Mouse (Mus musculus) v-Abl transformed pro-B cells (cell line): ENCODE data around the gene Zc3h12d.

ENCODE experiments used
- in situ Hi-C, 2 experiments: fragments of 400-800 bp; cut with MboI; formaldehyde crosslinking; loops; one replicate each; pipeline ENCODE4 v1.15.1; 2025; ENCODE audit not compliant: unreplicated experiment in 2 of 2

Zc3h12d gene

GRCm38 (mm10) chr10:7837446-7837845 is 5.2 kb downstream of the Zc3h12d start:
- in situ Hi-C loops: loop anchor here (10.0 to 25.0 kb wide), 2 partner anchors 117 to 850 kb away; partner anchors contain the start of gene Tab2 (in 1 of the 2)

- in situ Hi-C loops: loop anchor here (10.0 to 25.0 kb wide), 2 partner anchors 117 to 851 kb away; partner anchors contain the start of gene Tab2 (in 1 of the 2)
These were observed 5.8 kb downstream of the Zc3h12d start for GRCm38 (mm10) chr10:7838036-7838435.

GRCm38 (mm10) chr10:7838874-7839421 is 6.7 kb downstream of the Zc3h12d start:
- in situ Hi-C loops: loop anchor here (10.0 to 25.0 kb wide), 2 partner anchors 116 to 852 kb away; partner anchors contain the start of gene Tab2 (in 1 of the 2)

- in situ Hi-C loops: loop anchor here (10.0 to 25.0 kb wide), 4 partner anchors 115 to 855 kb away; partner anchors contain the start of gene Tab2 (in 1 of the 2)
These were observed 7.5 kb downstream of the Zc3h12d start for GRCm38 (mm10) chr10:7839551-7840352.

- in situ Hi-C loops: loop anchor here (10.0 to 25.0 kb wide), 3 partner anchors 686 to 856 kb away; no protein-coding TSS in a partner anchor
These were observed 8.1 kb downstream of the Zc3h12d start for GRCm38 (mm10) chr10:7840353-7840733.

GRCm38 (mm10) chr10:7840785-7841184 is 8.5 kb downstream of the Zc3h12d start:
- in situ Hi-C loops: loop anchor here (10.0 to 25.0 kb wide), 3 partner anchors 686 to 856 kb away; no protein-coding TSS in a partner anchor

- in situ Hi-C loops: loop anchor here (10.0 to 25.0 kb wide), 3 partner anchors 687 to 857 kb away; no protein-coding TSS in a partner anchor
These were observed 9.4 kb downstream of the Zc3h12d start for GRCm38 (mm10) chr10:7841571-7842080.

GRCm38 (mm10) chr10:7843181-7843580 is 10.9 kb downstream of the Zc3h12d start:
- in situ Hi-C loops: loop anchor here (10.0 to 25.0 kb wide), 3 partner anchors 688 to 858 kb away; no protein-coding TSS in a partner anchor

- in situ Hi-C loops: loop anchor here (10.0 to 25.0 kb wide), 3 partner anchors 689 to 859 kb away; no protein-coding TSS in a partner anchor
These were observed 11.9 kb downstream of the Zc3h12d start for GRCm38 (mm10) chr10:7844161-7844560.

- in situ Hi-C loops: loop anchor here (10.0 to 25.0 kb wide), 3 partner anchors 690 to 860 kb away; no protein-coding TSS in a partner anchor
These were observed 12.9 kb downstream of the Zc3h12d start for GRCm38 (mm10) chr10:7845136-7845535.

GRCm38 (mm10) chr10:7845991-7846390 is 13.7 kb downstream of the Zc3h12d start:
- in situ Hi-C loops: loop anchor here (10.0 to 25.0 kb wide), 3 partner anchors 691 to 861 kb away; no protein-coding TSS in a partner anchor

GRCm38 (mm10) chr10:7847166-7847605 is 14.9 kb downstream of the Zc3h12d start:
- in situ Hi-C loops: loop anchor here (10.0 to 25.0 kb wide), 3 partner anchors 692 to 862 kb away; no protein-coding TSS in a partner anchor

GRCm38 (mm10) chr10:7851891-7852290 is 19.6 kb downstream of the Zc3h12d start:
- in situ Hi-C loops: no loop called here

GRCm38 (mm10) chr10:7860494-7860893 is 28.2 kb downstream of the Zc3h12d start:
- in situ Hi-C loops: no loop called here

- in situ Hi-C loops: no loop called here
These were observed 29.1 kb downstream of the Zc3h12d start for GRCm38 (mm10) chr10:7861259-7861936.

GRCm38 (mm10) chr10:7861937-7862657 is 29.8 kb downstream of the Zc3h12d start:
- in situ Hi-C loops: no loop called here

- in situ Hi-C loops: no loop called here
These were observed 31.1 kb downstream of the Zc3h12d start for GRCm38 (mm10) chr10:7863411-7863810.

GRCm38 (mm10) chr10:7864184-7864583 is 31.9 kb downstream of the Zc3h12d start:
- in situ Hi-C loops: no loop called here

- in situ Hi-C loops: loop anchor here in 1 of 2 experiments (5.0 kb wide), 1 partner anchor 33 kb away; the partner anchor contains the start of gene Zc3h12d
These were observed 32.5 kb downstream of the Zc3h12d start for GRCm38 (mm10) chr10:7864806-7865205.
